Mouse (Mus musculus) embryonic facial prominence, embryonic 14.5 days (tissue): ENCODE data around the gene Cxcr5. TPM values are rescaled to one million over a fixed set of nuclear protein-coding genes. Genes with fewer than 3 reads are reported as not detected.

Source experiments
- ATAC-seq: fragments of 200-750 bp; cut with Nextera tagmentation; 2 replicates; pipeline ENCODE4 v1.8.0; 2017; ENCODE audit warnings: low read depth, moderate number of reproducible peaks, moderate TSS enrichment
- DNase-seq: peaks from one replicate; pipeline ENCODE4 v3.0.0-alpha.2; 2015; ENCODE audit warnings: low spot score
- H3K27ac ChIP-seq: fragments of 300-500 bp; sonication (generic); replicated peaks from 2 replicates; pipeline ENCODE4 v1.5.1; 2014; ENCODE audit warnings: low read depth, mild to moderate bottlenecking, low read length, moderate library complexity
- H3K27me3 ChIP-seq: fragments of 300-500 bp; sonication (generic); replicated peaks from 2 replicates; pipeline ENCODE4 v1.6.1; 2014; ENCODE audit warnings: low read length; ENCODE audit not compliant: control insufficient read depth, insufficient read depth
- H3K36me3 ChIP-seq: fragments of 300-500 bp; sonication (generic); 2 replicates; pipeline ENCODE4 v1.6.1; 2014; ENCODE audit warnings: low read length, mixed read lengths; ENCODE audit not compliant: control insufficient read depth, insufficient read depth
- H3K4me1 ChIP-seq: fragments of 300-500 bp; sonication (generic); 2 replicates; pipeline ENCODE4 v1.6.1; 2014; ENCODE audit warnings: antibody characterized with exemption, low read length; ENCODE audit not compliant: control insufficient read depth, insufficient read depth
- H3K4me2 ChIP-seq: fragments of 300-500 bp; sonication (generic); 2 replicates; pipeline ENCODE4 v1.6.1; 2014; ENCODE audit warnings: low read depth, mild to moderate bottlenecking, low read length, moderate library complexity, mixed read lengths
- H3K4me3 ChIP-seq: fragments of 300-500 bp; sonication (generic); 2 replicates; pipeline ENCODE4 v1.5.1; 2014; ENCODE audit warnings: low read depth, mild to moderate bottlenecking, low read length
- H3K9ac ChIP-seq: fragments of 300-500 bp; sonication (generic); 2 replicates; pipeline ENCODE4 v1.6.1; 2014; ENCODE audit warnings: low read depth, mild to moderate bottlenecking, low read length, moderate library complexity, mixed read lengths
- H3K9me3 ChIP-seq: fragments of 300-500 bp; sonication (generic); 2 replicates; pipeline ENCODE4 v1.6.1; 2016; ENCODE audit warnings: low read length; ENCODE audit not compliant: control insufficient read depth
- WGBS: fragments of 180-500 bp; shearing (Covaris S2); extraction: QIAGEN DNeasy Blood & Tissue Kit; methylation state at CpG from one replicate; pipeline ENCODE4 v1.1.7; 2014; 5-methylcytosine and 5-hydroxymethylcytosine counted together
- polyA plus RNA-seq: library from polyadenylated mRNA; unstranded; fragments of >200 nt; fragmentation: Nextera tagmentation; extraction: Ambion mirVana; gene quantifications from 2 replicates; pipeline ENCODE4 v1.2.1, GENCODE M21; 2014

Cxcr5 gene
- polyA plus RNA-seq, 1 experiment from 2014 or later: 0.35 TPM

DNA sequence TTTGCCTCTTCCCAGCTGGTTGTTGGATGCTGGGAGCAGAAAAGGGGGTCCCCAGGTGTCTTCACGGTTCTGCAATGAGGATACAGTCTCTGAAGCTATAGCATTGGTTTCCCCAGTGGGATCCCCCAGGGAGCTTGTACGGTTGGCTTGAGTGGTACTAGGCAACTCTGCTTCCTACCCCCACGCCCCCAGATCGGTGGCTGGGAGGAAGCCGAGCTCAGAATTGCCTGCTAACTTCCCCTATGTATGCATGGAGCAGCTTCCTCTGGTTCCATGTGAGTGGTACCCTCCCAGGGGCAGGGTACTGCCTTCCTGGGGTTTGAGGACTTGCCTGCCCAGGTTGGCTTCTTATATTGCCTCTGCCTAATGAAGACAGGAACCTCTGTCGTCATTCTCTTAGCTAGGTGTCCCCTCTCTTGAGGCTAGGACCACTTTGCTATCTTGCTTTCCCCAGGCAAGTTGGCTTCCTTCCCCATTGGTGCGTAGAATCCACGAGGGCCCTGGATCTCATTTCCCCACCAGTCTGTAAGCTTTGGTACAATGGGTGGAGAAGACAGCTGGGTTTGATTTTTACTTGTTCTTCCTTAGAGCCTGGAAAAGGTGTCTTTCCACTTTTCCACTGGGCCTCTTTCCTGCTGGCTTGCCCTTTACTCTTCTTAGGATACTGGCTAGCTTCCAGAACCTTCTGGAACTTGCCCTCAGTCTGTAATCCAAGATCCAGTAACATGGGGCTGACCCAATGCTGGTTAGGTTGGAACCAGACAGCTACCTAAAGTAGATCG lies 49.6 kb downstream of the Cxcr5 start:
- Histone ChIP-seq H3K27ac (peak overlapping the region; percentile 77), H3K27me3 (no peaks in the 10 kb centered on the region), H3K4me1 (peaks cover 41% of the 10 kb centered on the region), H3K9me3 (no peaks in the 10 kb centered on the region), H3K4me3 (no peak overlapping the region), H3K36me3 (peaks cover 23% of the 10 kb centered on the region), H3K4me2 (no peak overlapping the region), H3K9ac (no peak overlapping the region)
- DNase-seq (peak; percentile 51), ATAC-seq (no peak)
- 61% methylated on average over 9 of the region's 9 CpGs for WGBS

- ATAC-seq: no peak
- H3K9ac ChIP-seq: no peak overlapping the region
- 51% methylated on average over 4 of the region's 5 CpGs for WGBS
- H3K4me2 ChIP-seq: no peak overlapping the region
- H3K4me1 ChIP-seq: peaks cover 41% of the 10 kb centered on the region
- H3K9me3 ChIP-seq: no peaks in the 10 kb centered on the region
- no peaks in the 10 kb centered on the region for H3K27me3 ChIP-seq
- no peak overlapping the region for H3K4me3 ChIP-seq
- DNase-seq: no peak
- H3K27ac ChIP-seq: peak overlapping the region; percentile 87
- peaks cover 34% of the 10 kb centered on the region for H3K36me3 ChIP-seq
These were observed 50.6 kb downstream of the Cxcr5 start for GRCm38 (mm10) chr9:44510872-44511601.

- Histone ChIP-seq H3K27me3 (no peaks in the 10 kb centered on the region), H3K4me3 (peak overlapping the region; percentile 25; the same call in 1 of the 2 replicates), H3K9me3 (no peaks in the 10 kb centered on the region), H3K36me3 (peaks cover 41% of the 10 kb centered on the region), H3K4me1 (peaks cover 41% of the 10 kb centered on the region), H3K4me2 (peak overlapping the region; percentile 54), H3K27ac (peak overlapping the region; percentile 87), H3K9ac (peak overlapping the region; percentile 52)
- ATAC-seq (peak; percentile 20; the same call in 1 of the 2 replicates), DNase-seq (peak; percentile 75)
- WGBS: 28% methylated on average over 9 of the region's 9 CpGs
These were observed 51.3 kb downstream of the Cxcr5 start for GRCm38 (mm10) chr9:44510355-44510871.

- H3K9ac ChIP-seq: peak overlapping the region; percentile 52
- peaks cover 41% of the 10 kb centered on the region for H3K4me1 ChIP-seq
- H3K4me3 ChIP-seq: peak overlapping the region; percentile 25
These were observed 52.0 kb downstream of the Cxcr5 start for GRCm38 (mm10) chr9:44509487-44510354.

GRCm38 (mm10) chr9:44508721-44509486 lies 52.8 kb downstream of the Cxcr5 start:
- Histone ChIP-seq H3K4me1 (peaks cover 41% of the 10 kb centered on the region), H3K27ac (peak overlapping the region; percentile 87), H3K9me3 (no peaks in the 10 kb centered on the region), H3K4me3 (no peak overlapping the region), H3K27me3 (no peaks in the 10 kb centered on the region), H3K4me2 (peak overlapping the region; percentile 54), H3K9ac (peak overlapping the region; percentile 52), H3K36me3 (peaks cover 56% of the 10 kb centered on the region)
- no peak for ATAC-seq
- DNase-seq: no peak
- WGBS: 76% methylated on average over 18 of the region's 19 CpGs

More at GRCm38 (mm10) chr9:44509487-44510354, 52.0 kb downstream of the Cxcr5 start:
- peak; percentile 31 for ATAC-seq
- Histone ChIP-seq H3K36me3 (peaks cover 47% of the 10 kb centered on the region), H3K27me3 (no peaks in the 10 kb centered on the region), H3K4me2 (peak overlapping the region; percentile 54), H3K27ac (peak overlapping the region; percentile 87), H3K9me3 (no peaks in the 10 kb centered on the region)
- DNase-seq: peak; percentile 87
- WGBS: 8% methylated on average over 27 of the region's 27 CpGs

DNA sequence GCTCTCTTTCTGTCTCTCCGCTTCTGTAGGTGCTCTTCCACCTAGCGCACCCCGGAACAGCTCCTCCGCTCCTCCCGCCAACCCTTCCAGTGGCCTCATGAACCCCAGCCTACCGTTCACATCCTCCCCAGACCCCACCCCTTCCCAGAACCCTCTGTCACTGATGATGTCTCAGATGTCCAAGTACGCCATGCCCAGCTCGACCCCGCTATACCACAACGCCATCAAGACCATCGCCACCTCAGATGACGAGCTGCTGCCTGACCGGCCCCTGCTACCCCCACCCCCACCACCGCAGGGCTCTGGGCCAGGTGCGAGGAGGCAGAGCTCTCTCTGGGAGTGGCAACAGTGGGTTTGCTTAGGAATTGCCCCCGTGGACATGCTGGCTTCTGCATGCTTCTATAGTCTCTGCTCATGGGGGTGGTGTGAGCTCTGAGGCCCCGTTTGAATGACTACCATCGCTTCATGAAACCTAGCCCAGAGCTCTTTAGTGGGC lies 53.5 kb downstream of the Cxcr5 start:
- H3K27me3 ChIP-seq: no peaks in the 10 kb centered on the region
- H3K9ac ChIP-seq: no peak overlapping the region
- no peak overlapping the region for H3K4me3 ChIP-seq
- WGBS: 81% methylated on average over 18 of the region's 18 CpGs
- DNase-seq (no peak), ATAC-seq (no peak)
- peaks cover 63% of the 10 kb centered on the region for H3K36me3 ChIP-seq
- no peaks in the 10 kb centered on the region for H3K9me3 ChIP-seq
- H3K27ac ChIP-seq: no peak overlapping the region
- H3K4me1 ChIP-seq: peaks cover 38% of the 10 kb centered on the region
- H3K4me2 ChIP-seq: no peak overlapping the region

GRCm38 (mm10) chr9:44507345-44507744 lies 54.3 kb downstream of the Cxcr5 start:
- H3K27me3 ChIP-seq: no peaks in the 10 kb centered on the region
- H3K9me3 ChIP-seq: no peaks in the 10 kb centered on the region
- ATAC-seq (no peak), DNase-seq (no peak)
- H3K27ac ChIP-seq: no peak overlapping the region
- H3K4me3 ChIP-seq: no peak overlapping the region
- peaks cover 71% of the 10 kb centered on the region for H3K36me3 ChIP-seq
- peaks cover 30% of the 10 kb centered on the region for H3K4me1 ChIP-seq
- H3K4me2 ChIP-seq: no peak overlapping the region
- no peak overlapping the region for H3K9ac ChIP-seq
- 95% methylated on average over 4 of the region's 6 CpGs for WGBS
